Mouse (Mus musculus): ENCODE results near the gene Sdhaf1. TPM values are rescaled to one million over a fixed set of nuclear protein-coding genes. Genes with fewer than 3 reads are reported as not detected.

The Sdhaf1 gene
- polyA plus RNA-seq, 1 experiment from 2014 or later = 20.4 TPM

- Histone ChIP-seq H3K27me3 (ENCODE audit: control insufficient read depth, insufficient read depth, low read length) (peaks cover 18% of the 10 kb centered on the region), H3K4me1 (ENCODE audit: control insufficient read depth, insufficient read depth, low read length) (no peaks in the 10 kb centered on the region), H3K4me3 (replicated peaks; ENCODE audit: low read depth, low read length) (no peak overlapping the region), H3K4me2 (ENCODE audit: low read length) (peak overlapping the region; percentile 39; the same call in 1 of the 2 replicates), H3K36me3 (ENCODE audit: control insufficient read depth, insufficient read depth, low read length) (no peaks in the 10 kb centered on the region), H3K9me3 (ENCODE audit: control insufficient read depth, low read length) (no peaks in the 10 kb centered on the region), H3K27ac (replicated peaks; ENCODE audit: low read depth, low read length) (no peak overlapping the region), H3K9ac (replicated peaks; ENCODE audit: low read length) (no peak overlapping the region)
- DNase-seq (no peak), ATAC-seq (ENCODE audit: low FRiP score, low TSS enrichment) (no peak)
- 64% methylated on average over 18 of the region's 18 CpGs for WGBS
Observed at GRCm38 (mm10) chr7:30332622-30333259, 9.0 kb upstream of the Sdhaf1 start.

GRCm38 (mm10) chr7:30331887-30332286 lies 8.2 kb upstream of the Sdhaf1 start:
- ATAC-seq (ENCODE audit: low FRiP score, low TSS enrichment) (peak; percentile 93), DNase-seq (peak; percentile 97)
- no peaks in the 10 kb centered on the region for H3K4me1 ChIP-seq (ENCODE audit: control insufficient read depth, insufficient read depth, low read length)
- peaks cover 18% of the 10 kb centered on the region for H3K27me3 ChIP-seq (ENCODE audit: control insufficient read depth, insufficient read depth, low read length)
- H3K4me3 ChIP-seq (replicated peaks; ENCODE audit: low read depth, low read length) = 0 out of 2 replicates have a peak overlapping the region, but pooled peaks have one; percentile 1
- 0 out of 2 replicates have a peak overlapping the region, but pooled peaks have one; percentile 10 for H3K27ac ChIP-seq (replicated peaks; ENCODE audit: low read depth, low read length)
- H3K36me3 ChIP-seq (ENCODE audit: control insufficient read depth, insufficient read depth, low read length) = no peaks in the 10 kb centered on the region
- WGBS = 2% methylated on average over 13 of the region's 13 CpGs
- H3K4me2 ChIP-seq (ENCODE audit: low read length) = peak overlapping the region; percentile 39
- H3K9me3 ChIP-seq (ENCODE audit: control insufficient read depth, low read length) = no peaks in the 10 kb centered on the region
- no peak overlapping the region for H3K9ac ChIP-seq (replicated peaks; ENCODE audit: low read length)

DNA sequence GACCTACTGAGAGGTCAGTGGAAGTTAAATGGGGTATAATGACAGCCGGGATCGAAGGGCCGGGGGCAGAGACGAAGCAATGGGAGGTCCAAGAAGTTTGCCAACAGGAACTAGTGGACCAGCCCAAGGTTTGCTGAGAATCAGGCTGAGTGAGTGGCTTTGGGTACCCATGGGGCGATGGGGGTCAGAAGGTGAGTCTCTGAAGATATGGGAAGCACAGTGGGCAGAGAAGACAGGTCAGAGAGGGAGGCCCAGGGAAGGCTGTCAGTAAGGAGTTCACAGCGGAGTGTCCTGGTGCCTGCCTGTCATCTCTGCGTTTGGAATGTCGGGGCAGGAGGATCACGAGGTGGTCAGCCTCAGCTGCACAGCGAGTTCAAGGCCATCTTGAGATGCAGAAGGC lies 4.7 kb upstream of the Sdhaf1 start:
- H3K4me2 ChIP-seq (ENCODE audit: low read length) = no peak overlapping the region
- H3K27me3 ChIP-seq (ENCODE audit: control insufficient read depth, insufficient read depth, low read length) = no peaks in the 10 kb centered on the region
- no peak for DNase-seq
- ATAC-seq (ENCODE audit: low FRiP score, low TSS enrichment) = no peak
- no peak overlapping the region for H3K4me3 ChIP-seq (replicated peaks; ENCODE audit: low read depth, low read length)
- peaks cover 4% of the 10 kb centered on the region; the same call in 1 of the 2 replicates for H3K9me3 ChIP-seq (ENCODE audit: control insufficient read depth, low read length)
- H3K4me1 ChIP-seq (ENCODE audit: control insufficient read depth, insufficient read depth, low read length) = no peaks in the 10 kb centered on the region
- no peak overlapping the region for H3K9ac ChIP-seq (replicated peaks; ENCODE audit: low read length)
- no peak overlapping the region for H3K27ac ChIP-seq (replicated peaks; ENCODE audit: low read depth, low read length)
- H3K36me3 ChIP-seq (ENCODE audit: control insufficient read depth, insufficient read depth, low read length) = no peaks in the 10 kb centered on the region
- 64% methylated on average over 10 of the region's 10 CpGs for WGBS

DNA sequence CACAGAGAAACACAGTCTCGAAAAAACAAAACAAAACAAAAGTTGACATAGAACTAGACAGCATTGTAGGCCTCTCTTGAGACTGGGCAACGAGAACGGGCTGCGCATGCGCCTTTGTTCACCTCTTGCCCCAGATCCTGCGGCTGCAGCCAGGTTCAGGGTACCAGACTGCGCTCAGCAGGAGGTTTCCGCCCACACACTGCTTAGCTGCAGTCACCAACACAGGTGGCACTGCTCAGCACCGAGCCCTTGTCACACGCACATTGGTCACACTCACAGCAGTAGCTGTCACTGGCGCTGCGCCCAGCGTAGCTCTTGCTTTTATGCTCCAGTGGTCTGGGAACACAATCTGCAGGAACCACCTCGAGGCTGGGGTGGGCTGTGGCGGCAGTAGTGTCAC lies 3.4 kb upstream of the Sdhaf1 start:
- Histone ChIP-seq H3K9ac (replicated peaks; ENCODE audit: low read length) (no peak overlapping the region), H3K36me3 (ENCODE audit: control insufficient read depth, insufficient read depth, low read length) (no peaks in the 10 kb centered on the region), H3K27ac (replicated peaks; ENCODE audit: low read depth, low read length) (no peak overlapping the region), H3K27me3 (ENCODE audit: control insufficient read depth, insufficient read depth, low read length) (no peaks in the 10 kb centered on the region), H3K9me3 (ENCODE audit: control insufficient read depth, low read length) (peaks cover 4% of the 10 kb centered on the region; the same call in 1 of the 2 replicates), H3K4me1 (ENCODE audit: control insufficient read depth, insufficient read depth, low read length) (peaks cover 5% of the 10 kb centered on the region; the same call in 1 of the 2 replicates), H3K4me3 (replicated peaks; ENCODE audit: low read depth, low read length) (no peak overlapping the region), H3K4me2 (ENCODE audit: low read length) (no peak overlapping the region)
- WGBS = 54% methylated on average over 15 of the region's 15 CpGs
- ATAC-seq (ENCODE audit: low FRiP score, low TSS enrichment) (no peak), DNase-seq (peak; percentile 28)

GRCm38 (mm10) chr7:30326427-30326826 lies 2.7 kb upstream of the Sdhaf1 start:
- Histone ChIP-seq H3K27me3 (ENCODE audit: control insufficient read depth, insufficient read depth, low read length) (no peaks in the 10 kb centered on the region), H3K4me3 (replicated peaks; ENCODE audit: low read depth, low read length) (no peak overlapping the region), H3K4me1 (ENCODE audit: control insufficient read depth, insufficient read depth, low read length) (peaks cover 7% of the 10 kb centered on the region; the same call in 1 of the 2 replicates), H3K9me3 (ENCODE audit: control insufficient read depth, low read length) (peaks cover 4% of the 10 kb centered on the region; the same call in 1 of the 2 replicates), H3K27ac (replicated peaks; ENCODE audit: low read depth, low read length) (no peak overlapping the region), H3K36me3 (ENCODE audit: control insufficient read depth, insufficient read depth, low read length) (no peaks in the 10 kb centered on the region), H3K9ac (replicated peaks; ENCODE audit: low read length) (no peak overlapping the region), H3K4me2 (ENCODE audit: low read length) (no peak overlapping the region)
- no peak for DNase-seq
- no peak for ATAC-seq (ENCODE audit: low FRiP score, low TSS enrichment)

DNA sequence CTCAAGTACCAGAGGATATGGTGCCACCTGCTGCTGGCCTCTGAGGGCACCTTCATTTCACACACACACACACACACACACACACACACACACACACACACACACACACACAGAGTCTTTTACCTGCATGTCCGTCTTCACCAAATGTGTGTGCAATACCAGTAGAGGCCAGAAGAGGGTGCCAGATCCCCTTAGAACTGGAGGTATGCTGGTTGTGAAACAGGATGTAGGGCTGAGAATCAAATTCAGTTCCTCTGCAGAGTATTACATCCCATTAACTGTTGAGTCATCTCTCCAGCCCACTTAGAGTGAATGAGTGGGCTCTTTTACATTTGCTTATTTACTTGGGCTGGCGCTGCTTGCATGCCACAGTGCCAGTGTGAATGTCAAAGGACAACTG lies 1.7 kb upstream of the Sdhaf1 start:
- WGBS = 35% methylated on average over 2 of the region's 2 CpGs
- peak; percentile 41 for DNase-seq
- no peaks in the 10 kb centered on the region for H3K36me3 ChIP-seq (ENCODE audit: control insufficient read depth, insufficient read depth, low read length)

DNA sequence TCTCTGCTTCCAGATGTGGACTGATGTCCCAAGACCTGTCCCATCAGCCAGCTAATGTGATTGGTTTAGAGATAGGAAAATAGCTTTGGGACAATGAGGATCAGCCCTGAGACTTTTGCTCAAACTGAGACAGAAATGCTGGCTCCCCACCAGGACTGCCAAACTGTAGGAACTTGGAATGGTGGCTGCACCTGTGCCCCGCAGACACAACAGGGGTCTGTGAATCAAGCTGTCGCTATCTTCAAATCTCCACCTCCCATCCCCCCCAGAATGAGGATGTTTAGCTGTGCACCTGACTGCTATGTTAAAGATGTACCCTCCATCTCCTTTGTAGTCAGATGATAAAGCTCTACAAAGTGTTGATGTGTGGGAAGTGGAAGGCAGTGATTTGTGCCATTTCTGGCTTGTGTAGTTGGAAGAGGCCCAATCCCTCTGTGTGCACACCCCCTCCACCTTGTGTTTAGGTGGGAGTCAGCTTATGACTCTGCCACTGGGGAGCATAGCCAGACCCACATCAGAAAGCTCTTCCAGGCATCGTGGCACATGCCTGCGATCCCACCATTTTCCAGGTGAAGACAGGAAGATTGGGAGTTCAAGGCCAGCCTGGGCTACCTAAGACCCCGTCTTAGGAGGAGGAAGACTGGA lies 727 bp upstream of the Sdhaf1 start:
- Histone ChIP-seq H3K9me3 (ENCODE audit: control insufficient read depth, low read length) (peaks cover 4% of the 10 kb centered on the region; the same call in 1 of the 2 replicates), H3K36me3 (ENCODE audit: control insufficient read depth, insufficient read depth, low read length) (no peaks in the 10 kb centered on the region), H3K4me1 (ENCODE audit: control insufficient read depth, insufficient read depth, low read length) (peaks cover 12% of the 10 kb centered on the region; the same call in 1 of the 2 replicates), H3K4me2 (ENCODE audit: low read length) (no peak overlapping the region), H3K27ac (replicated peaks; ENCODE audit: low read depth, low read length) (no peak overlapping the region), H3K4me3 (replicated peaks; ENCODE audit: low read depth, low read length) (no peak overlapping the region), H3K9ac (replicated peaks; ENCODE audit: low read length) (no peak overlapping the region), H3K27me3 (ENCODE audit: control insufficient read depth, insufficient read depth, low read length) (no peaks in the 10 kb centered on the region)
- WGBS = 81% methylated on average over 5 of the region's 5 CpGs
- no peak for ATAC-seq (ENCODE audit: low FRiP score, low TSS enrichment)
- no peak for DNase-seq

More for the DNA sequence above, 1.7 kb upstream of the Sdhaf1 start:
- no peaks in the 10 kb centered on the region for H3K27me3 ChIP-seq (ENCODE audit: control insufficient read depth, insufficient read depth, low read length)
- H3K4me2 ChIP-seq (ENCODE audit: low read length) = no peak overlapping the region
- peaks cover 12% of the 10 kb centered on the region; the same call in 1 of the 2 replicates for H3K4me1 ChIP-seq (ENCODE audit: control insufficient read depth, insufficient read depth, low read length)
- no peak overlapping the region for H3K4me3 ChIP-seq (replicated peaks; ENCODE audit: low read depth, low read length)
- no peak overlapping the region for H3K27ac ChIP-seq (replicated peaks; ENCODE audit: low read depth, low read length)
- H3K9ac ChIP-seq (replicated peaks; ENCODE audit: low read length) = no peak overlapping the region
- ATAC-seq (ENCODE audit: low FRiP score, low TSS enrichment) = no peak
- peaks cover 4% of the 10 kb centered on the region; the same call in 1 of the 2 replicates for H3K9me3 ChIP-seq (ENCODE audit: control insufficient read depth, low read length)

DNA sequence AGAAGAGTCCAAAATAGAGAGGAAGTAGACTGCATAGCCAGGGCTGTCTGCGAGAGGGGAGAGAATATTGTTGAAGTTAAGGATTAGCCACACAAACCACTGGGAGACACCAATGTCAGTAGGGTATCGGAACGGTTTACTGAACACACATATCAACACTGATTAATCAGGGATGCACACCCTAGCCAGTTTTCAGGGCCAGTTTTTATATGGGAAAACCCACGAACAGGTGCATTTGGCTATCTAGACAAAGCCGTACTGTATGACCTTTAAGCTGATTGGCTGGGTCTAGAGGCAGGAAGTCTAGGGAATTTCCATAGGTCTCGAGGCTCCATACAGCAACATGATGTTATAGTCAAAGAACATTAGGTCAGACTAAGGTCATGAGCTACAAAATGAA lies 830 bp downstream of the Sdhaf1 start:
- Histone ChIP-seq H3K27me3 (ENCODE audit: control insufficient read depth, insufficient read depth, low read length) (no peaks in the 10 kb centered on the region), H3K27ac (replicated peaks; ENCODE audit: low read depth, low read length) (no peak overlapping the region), H3K4me1 (ENCODE audit: control insufficient read depth, insufficient read depth, low read length) (peaks cover 12% of the 10 kb centered on the region; the same call in 1 of the 2 replicates), H3K9me3 (ENCODE audit: control insufficient read depth, low read length) (peaks cover 4% of the 10 kb centered on the region; the same call in 1 of the 2 replicates), H3K4me3 (replicated peaks; ENCODE audit: low read depth, low read length) (peak overlapping the region; percentile 84), H3K9ac (replicated peaks; ENCODE audit: low read length) (peak overlapping the region; percentile 36; the same call in 1 of the 2 replicates), H3K36me3 (ENCODE audit: control insufficient read depth, insufficient read depth, low read length) (no peaks in the 10 kb centered on the region; the same call in 1 of the 2 replicates), H3K4me2 (ENCODE audit: low read length) (peak overlapping the region; percentile 75)
- 27% methylated on average over 6 of the region's 6 CpGs for WGBS
- ATAC-seq (ENCODE audit: low FRiP score, low TSS enrichment) (no peak), DNase-seq (no peak)

Measured in midbrain, embryonic 14.5 days (tissue).